Mouse (Mus musculus) right cerebral cortex, postnatal 14 days (tissue): ENCODE data around the gene Rabif.
"Not testable (repeated sequence)": the region's sequence is repeated elsewhere in the genome, so short reads cannot be mapped to it uniquely, and the experiment has no call there.

Source experiments
- DNase-seq: peaks from one replicate; pipeline ENCODE4 v3.0.0; 2022

Gene Rabif

DNA sequence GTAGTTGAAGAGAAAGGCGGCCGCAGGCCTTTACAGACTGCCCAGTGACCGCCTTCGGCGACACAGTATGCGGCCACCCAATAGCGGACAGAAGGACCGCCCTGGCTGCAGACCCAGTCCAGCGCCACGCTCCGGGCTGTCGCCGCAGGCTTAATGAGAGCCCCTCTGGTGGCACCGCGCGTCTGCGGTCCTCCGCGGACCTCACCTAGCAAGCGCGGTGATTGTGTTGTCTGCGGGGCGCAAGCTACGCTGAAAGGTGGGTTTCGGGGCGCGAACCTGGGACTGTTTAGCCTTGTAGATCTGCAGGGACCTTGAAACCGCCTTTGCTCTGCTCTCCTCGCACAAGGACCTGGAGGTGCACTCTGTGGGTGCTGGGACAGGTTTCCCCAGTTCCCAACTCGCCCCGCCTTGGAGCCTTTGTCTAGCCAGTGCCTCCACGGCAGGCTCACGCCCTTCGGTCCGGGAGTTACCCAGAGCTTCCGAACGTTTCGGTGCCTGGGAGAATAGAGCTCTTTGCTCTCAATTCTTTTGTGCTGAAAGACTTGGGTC lies 18.9 kb downstream of the Rabif start:
- DNase-seq, result no peak

DNA sequence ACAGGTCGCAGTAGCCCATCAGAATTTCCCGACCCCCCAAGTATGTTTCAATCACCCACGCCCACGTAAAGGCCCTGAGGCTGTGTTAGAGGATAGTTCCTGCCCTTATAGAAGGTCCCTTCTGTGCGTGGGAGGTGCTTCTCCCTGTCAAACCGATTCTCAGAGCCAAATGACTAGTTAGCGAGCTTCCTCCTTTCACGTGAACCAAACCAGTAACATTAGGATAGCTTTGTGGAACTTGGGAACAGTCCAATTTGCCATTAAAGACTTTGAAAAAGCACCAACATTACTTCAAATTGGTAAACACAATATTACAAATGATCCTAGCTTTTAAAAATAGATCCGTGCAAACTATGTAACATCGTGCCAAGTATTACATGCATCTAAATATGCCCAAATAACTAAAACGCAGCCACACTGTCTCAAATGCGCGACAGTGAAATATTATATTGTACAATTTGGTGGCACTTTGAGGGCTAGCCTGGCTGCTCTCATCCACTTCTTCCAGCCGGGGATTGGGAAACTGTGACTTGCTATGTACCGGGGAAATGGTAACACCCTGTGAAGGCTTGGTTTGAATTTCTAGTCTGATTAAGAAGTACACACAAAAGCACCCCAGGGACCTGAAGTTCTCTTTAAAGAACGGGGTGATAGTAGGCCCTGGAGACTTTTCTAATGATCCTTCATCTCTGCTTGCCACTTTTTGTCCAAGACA lies 19.6 kb downstream of the Rabif start:
- DNase-seq, result no peak

GRCm38 (mm10) chr1:134515891-134516290 lies 21.4 kb downstream of the Rabif start:
- no peak for DNase-seq

DNA sequence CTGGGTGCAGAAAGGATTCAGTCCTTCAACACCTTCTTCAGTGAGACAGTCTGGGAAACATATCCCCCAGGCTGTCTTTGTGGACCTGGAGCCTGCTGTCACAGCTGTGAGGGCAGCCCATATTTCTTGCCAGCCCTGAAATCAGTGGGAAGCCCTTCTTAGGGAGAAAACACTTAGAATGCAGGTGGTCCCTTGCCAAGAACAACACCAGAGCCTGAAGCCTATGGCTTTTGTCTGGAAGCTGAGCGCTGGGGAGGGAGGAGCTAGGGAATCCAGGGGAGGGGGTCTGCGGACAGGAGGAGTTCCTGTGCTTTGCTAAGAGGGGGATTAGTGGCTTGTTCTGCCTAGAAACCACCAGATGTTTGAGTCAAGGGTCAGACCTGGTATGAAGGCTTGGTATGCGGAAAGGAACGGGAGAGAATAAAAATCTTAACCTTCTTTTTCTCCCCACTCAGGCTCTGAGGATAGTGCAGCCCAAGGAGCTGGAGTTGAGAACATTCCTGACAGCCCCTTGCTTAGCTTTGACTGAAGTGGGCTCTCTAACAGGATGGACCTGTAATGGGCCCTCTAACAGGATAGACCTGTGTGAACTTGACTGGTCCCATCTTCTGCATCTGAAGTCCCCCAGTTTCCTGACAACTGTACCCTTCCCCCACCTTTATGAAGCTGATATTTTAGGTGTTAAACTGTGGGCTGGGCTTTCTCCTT lies 22.2 kb downstream of the Rabif start:
- no peak for DNase-seq

DNA sequence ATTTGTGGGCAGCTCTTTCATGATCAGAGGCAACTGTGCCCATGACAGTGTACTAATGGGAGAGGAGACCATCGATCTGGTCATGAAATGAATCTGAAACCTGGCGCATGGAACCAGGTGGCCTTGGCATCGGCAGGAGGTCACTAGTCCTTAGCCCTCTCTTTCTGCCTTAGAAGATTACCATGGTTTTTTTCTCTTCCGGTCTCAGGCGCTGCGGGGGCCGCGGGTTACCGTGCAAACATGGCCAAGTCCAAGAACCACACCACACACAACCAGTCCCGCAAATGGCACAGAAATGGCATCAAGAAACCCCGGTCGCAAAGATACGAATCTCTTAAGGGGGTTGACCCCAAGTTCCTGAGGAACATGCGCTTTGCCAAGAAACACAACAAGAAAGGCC lies 23.4 kb downstream of the Rabif start:
- not testable (repeated sequence) for DNase-seq

GRCm38 (mm10) chr1:134518677-134519076 lies 24.2 kb downstream of the Rabif start:
- peak; percentile 76 for DNase-seq

- not testable (repeated sequence) for DNase-seq
Observed at GRCm38 (mm10) chr1:134519201-134519600, 24.8 kb downstream of the Rabif start.

DNA sequence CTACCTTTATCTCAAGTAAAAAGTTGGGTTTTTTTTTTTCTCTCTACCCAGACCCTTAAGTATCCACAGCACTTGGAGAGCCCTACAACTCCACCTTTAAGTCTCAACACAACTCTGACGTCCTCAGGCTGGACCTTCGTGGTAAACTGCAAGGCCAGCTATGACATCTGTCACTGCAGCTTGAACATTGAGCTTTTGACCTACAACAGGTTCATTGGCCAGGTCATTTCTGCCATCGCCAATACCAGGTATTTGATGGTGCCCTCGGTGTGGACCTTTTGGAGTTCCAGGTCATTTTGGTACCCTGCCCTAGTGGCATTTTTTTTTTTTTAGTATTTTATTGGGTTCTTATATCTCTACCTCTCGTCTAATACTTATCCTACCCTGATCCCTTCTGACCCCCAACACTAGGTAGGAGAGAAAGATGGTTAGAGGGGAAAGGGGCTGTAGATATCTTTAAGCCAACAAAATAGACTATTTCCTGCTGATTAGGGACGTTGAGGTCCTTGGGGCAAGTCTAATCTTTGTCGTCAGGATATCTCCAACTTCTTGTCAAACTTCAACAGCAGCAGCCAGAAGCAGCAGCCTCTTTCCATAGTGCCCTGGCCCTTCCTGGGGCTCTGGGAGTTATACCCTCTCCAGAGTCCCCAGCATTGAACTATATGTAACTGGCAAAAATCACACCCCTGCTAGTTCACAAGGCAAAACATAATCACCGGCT lies 25.7 kb downstream of the Rabif start:
- DNase-seq, result no peak

DNA sequence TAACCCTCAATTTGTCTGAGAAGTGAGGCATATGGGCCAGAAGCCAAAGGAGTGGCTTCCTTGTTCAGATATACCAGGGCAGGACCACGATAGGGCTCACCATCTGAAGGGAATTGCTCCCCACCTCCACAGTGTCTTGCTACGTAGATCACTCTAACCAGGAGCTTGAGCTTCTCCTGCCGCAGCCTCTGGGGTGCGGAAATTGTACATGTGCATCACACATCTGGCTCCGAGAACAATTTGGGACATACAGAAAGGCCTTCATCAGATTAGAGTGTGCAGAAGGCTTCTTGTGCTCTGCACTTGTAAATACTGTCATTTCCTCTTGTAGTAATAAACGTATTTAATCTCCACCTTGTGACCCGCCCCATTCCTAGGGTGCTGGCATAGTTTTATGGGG lies 26.7 kb downstream of the Rabif start:
- DNase-seq, result no peak

- no peak for DNase-seq
Observed at GRCm38 (mm10) chr1:134522325-134522724, 27.9 kb downstream of the Rabif start.

DNA sequence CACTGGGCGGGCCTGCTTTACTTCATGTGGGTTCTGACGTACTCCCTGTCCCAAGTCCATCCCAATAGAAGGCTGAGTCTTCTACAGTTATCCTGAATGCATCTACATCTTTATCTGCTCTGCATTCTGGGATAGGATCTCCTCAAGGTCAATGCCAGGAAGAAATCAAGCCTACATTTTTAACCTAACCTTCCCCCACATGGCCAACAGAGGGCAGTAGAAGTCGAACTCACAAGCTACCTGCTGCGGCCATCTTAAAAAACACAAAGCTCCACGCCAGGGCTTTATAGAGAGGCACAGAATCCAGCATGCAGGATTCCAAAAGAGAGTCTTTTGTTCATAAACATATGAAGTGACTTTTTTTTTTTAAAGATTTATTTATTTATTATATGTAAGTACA lies 30.0 kb downstream of the Rabif start:
- DNase-seq, result no peak

- DNase-seq, result no peak
Observed at GRCm38 (mm10) chr1:134525015-134525414, 30.6 kb downstream of the Rabif start.

- DNase-seq, result no peak
Observed at GRCm38 (mm10) chr1:134526752-134527151, 32.3 kb downstream of the Rabif start.

DNA sequence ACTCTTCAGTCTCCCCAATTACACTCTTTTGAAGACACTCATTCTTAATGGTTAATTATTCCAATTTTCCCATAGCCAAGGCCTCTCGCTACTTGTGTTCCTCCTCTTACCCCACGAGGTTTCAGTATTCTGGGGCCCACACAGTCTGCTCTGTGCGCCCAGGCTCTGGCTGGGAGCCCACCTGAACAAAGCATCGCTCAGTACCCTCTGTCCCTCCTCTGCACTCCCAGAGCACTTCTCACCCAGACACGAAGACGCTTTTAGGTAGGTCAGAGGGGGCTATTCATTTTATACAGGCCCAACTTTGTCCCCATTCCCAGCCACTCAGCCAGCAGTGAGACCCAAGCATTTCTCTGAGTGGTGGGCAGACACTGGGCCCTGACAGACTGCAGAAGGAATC lies 36.2 kb downstream of the Rabif start:
- no peak for DNase-seq

GRCm38 (mm10) chr1:134533710-134534109 lies 39.3 kb downstream of the Rabif start:
- DNase-seq, result not testable (repeated sequence)

GRCm38 (mm10) chr1:134535054-134535453 lies 40.6 kb downstream of the Rabif start:
- DNase-seq, result no peak

DNA sequence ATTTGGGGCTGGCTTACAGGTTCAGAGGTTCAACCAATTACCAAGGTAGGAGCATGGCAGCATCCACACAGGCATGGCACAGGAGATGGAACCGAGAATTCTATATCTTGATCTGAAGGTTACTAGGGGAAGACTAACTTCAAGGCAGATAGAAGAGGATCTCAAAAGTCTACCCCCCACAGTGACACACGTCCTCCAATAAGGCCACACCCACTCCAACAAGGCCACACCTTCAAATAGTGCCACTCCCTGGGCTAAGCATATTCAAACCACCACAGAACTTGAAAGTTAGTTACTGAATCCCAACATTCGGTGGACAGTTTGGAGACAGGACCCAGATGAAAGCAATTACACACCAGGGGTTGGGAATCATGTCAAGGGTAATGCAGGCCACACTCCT lies 41.1 kb downstream of the Rabif start:
- DNase-seq, result no peak

DNA sequence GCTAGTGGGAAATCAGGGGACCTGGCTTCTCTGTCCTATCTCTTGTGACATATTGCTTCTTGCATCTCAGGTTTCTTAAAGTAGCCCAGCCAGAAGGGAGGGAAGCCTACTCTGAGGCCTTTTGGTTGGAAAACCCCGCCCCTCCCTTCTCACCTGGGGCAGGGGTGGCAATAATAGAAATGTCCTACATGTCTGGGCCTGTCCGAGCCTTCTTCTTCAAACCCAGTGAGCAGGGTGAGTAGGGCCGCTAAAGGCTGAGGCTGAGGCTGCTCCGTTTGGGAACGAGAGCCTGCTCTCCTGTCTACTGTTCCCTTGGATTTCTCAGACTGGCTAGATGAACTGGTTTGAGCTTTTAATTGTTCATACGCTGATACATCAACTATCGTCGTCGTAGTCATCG lies 46.2 kb downstream of the Rabif start:
- no peak for DNase-seq

DNA sequence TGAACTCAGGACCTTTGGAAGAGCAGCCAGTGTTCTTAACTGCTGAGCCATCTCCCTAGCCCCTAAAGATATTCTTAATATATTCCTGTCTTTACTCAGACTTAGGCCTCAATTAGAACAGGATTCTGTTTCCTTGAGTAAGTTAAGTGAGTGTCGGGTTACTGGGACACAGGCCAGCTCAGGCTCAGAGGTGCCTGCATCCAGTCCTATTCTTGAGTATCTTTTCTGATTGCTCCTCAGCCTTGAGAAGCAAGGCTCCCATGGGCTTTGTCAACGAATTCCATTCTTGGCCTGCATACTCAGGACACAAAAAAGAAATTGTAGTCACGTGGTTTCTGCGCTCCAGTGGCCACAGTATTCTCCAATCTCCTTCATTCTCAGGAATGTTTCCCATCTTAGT lies 53.8 kb downstream of the Rabif start:
- no peak for DNase-seq

DNA sequence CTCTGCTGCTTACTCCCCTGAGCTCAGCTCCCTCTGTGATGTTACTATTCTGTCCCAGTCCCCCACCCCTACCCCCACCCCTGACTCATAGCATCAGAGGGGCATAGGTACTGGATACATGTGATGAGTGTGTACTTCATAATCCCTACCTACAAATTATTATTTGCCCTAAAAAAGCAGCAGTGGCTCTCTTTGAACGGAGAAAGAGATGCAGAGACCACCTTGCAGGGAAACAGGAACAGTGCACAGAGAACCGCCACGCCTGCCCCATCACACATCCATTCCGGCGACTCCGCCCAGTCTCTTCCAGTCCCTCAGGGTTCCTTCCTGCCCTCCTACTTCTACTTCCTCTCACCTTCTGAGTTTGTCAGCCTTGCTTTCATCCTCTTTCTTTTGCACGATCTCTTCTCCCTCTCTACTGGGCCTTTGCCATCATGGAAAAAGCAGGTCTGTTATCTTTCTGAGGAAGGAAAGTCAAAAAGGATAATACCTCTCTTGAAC lies 55.2 kb downstream of the Rabif start, which contains the start of gene Mgat4e:
Gene Mgat4e, minus strand, starts transcription at position 51 of the 501 bp plus-strand sequence.
- no peak for DNase-seq

DNA sequence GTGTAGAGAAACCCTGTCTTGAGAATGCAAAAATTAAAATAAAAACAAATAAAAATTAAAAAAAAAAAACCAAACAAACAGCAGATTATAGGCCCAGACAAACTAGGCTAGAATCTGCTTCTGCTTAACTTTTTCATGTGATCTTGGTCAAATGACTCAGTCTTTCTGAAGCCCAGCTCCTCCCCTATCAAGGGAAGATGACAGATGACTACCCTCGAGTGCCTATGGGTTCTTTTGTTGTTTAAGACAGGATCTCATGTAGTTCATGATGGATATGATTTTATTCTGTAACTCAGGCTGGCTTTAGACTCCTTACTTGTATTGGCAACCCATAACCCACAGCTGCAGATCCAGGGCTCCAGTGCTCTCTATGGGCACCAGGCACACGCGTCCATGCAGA lies 57.4 kb downstream of the Rabif start:
- no peak for DNase-seq

- no peak for DNase-seq
Observed at GRCm38 (mm10) chr1:134552396-134552795, 57.9 kb downstream of the Rabif start.

DNA sequence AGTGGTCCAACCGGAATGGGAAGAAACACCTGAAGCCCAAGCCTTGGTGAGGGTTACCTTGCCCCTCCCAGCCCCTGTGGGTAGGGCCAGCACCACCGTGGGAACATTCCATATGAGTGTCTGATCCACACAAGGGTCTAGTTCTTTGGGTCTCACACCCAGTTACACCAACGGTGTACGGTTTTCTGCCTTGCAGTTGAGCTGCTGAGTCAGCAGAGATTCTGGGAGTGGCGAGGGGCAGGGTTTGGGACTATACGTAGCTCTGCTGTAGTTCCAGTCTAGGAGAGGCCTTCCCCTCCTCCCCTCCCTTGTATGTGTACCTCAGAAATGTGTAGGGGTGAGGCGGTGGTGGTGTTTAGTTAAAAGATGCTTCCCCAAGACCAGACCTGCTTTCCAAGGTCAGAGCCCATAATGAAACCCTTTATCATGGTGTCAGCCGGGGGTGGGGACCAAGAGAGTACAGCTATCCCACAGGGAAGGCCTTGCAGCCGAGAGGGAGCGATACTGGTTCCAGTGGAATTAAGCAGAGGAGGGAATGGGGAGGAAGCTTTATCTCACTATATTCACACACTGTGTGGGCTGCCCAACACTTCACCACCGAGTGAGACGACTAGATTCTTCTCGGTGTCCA lies 60.9 kb downstream of the Rabif start:
- DNase-seq, result peak; percentile 8
